Mouse (Mus musculus) thymus, postnatal 25 days (tissue): ENCODE measurements around the gene Bri3.

Experiments
- DNase-seq: peaks from one replicate; pipeline ENCODE4 v3.0.0; 2022

Bri3 gene

GRCm38 (mm10) chr5:144243901-144244487, at the start of gene Bri3:
TSS of gene Bri3 (plus strand) at chr5:144244437.
- DNase-seq = no peak

- DNase-seq = no peak
These were observed 48.7 kb upstream of the Bri3 start for GRCm38 (mm10) chr5:144195567-144195966.

DNA sequence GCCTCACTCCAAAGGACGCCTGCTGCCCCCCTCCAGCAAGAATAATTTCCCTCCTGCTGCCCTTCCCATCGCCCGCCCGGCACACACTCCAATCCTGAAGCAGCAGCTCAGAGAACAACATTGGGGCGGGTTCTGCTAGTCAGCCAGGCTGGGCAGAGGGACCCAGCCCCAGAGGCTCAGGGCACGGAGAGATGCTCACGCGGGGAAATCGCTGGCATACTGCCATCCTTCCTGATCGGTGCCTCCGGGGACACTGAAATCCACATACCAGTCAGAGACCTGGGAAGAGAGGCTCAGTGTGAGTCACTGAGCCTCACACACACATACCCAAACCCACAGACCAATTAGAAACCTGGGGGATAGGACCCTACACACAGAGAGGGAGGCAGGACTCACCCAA, 43.6 kb upstream of the Bri3 start:
- no peak for DNase-seq

GRCm38 (mm10) chr5:144202430-144202829, 41.8 kb upstream of the Bri3 start:
- no peak for DNase-seq

- no peak for DNase-seq
These were observed 40.8 kb upstream of the Bri3 start for GRCm38 (mm10) chr5:144203398-144203959.

DNA sequence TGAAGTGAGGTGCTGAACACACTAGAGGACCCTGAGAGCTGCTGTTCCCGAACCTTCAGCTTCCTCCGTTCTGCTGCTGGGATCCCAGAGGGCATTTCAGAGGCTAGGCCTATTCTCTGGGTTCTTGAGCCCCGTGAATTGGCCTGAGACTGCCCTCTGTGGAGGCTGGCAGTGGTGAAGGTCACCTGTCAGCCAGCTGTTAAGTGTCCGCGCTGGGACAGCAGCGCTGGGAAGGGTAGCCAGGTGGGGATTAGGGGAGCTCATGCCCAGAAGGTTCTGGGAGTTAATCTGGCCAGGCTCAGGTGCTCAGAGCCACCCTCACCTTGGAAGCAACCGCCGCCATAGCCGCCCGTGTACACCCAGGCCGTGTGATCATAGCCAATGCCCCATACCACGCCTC, 39.9 kb upstream of the Bri3 start:
- no peak for DNase-seq

GRCm38 (mm10) chr5:144204911-144205310, 39.3 kb upstream of the Bri3 start:
- DNase-seq = no peak

DNA sequence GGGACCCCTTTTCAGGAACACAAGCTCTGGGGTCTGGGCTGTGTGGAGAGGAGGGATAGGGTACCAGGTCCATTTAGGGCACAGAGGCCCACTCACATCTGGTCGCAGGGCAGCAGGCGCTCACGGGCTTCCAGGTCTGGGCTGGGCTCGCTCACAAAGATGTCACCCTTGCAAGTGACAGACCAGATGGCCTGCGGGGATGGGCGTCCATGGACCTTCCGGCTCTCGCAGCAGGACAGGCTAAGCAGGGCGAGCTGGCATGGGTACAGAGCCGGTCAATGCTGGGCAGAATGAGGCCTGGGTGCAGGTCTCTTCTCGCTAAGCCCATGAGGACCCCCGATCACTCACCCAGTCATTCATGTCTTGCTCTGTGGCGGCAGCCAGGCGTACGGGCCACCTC, 38.2 kb upstream of the Bri3 start:
- DNase-seq = no peak

GRCm38 (mm10) chr5:144207478-144207877, 36.8 kb upstream of the Bri3 start:
- peak; percentile 35 for DNase-seq

DNA sequence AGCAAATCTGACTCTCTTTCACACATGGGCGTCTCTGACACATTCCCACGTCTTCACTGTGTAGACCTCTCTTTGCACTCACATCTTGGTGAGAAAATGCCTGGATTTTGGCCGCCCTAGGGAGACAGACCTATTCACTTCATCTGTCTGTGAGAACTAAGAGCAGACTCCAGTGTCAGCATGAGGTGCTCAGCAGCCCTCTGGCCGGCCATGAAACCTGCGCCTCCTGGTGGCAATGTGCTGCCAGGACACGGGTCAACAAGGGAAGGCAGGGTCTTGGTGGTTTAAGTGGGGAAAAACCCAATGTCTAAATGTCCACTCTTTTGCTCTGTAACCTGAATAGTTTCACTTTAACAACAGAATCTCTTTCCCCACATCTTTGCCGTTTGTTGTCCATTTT, 29.8 kb upstream of the Bri3 start:
- peak; percentile 63 for DNase-seq

DNA sequence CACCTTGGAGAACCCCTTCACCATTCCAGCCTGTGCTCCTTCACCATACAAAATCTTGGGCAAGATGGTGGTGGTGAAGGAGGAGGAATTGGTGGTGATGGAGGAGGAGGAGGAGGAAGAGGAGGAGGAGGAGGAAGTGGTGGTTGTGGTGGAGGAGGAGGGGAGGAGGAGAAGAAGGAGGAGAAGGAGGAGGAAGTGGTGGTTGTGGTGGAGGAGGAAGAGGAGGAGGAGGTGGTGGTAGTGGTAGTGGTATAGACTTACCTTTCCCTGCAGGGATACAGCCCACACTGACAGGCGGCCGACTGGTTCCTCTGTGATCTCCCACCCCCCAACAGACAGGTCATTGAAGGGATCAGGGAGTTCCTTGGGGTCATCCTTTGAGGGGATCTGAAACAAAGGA, 28.2 kb upstream of the Bri3 start:
- no peak for DNase-seq

DNA sequence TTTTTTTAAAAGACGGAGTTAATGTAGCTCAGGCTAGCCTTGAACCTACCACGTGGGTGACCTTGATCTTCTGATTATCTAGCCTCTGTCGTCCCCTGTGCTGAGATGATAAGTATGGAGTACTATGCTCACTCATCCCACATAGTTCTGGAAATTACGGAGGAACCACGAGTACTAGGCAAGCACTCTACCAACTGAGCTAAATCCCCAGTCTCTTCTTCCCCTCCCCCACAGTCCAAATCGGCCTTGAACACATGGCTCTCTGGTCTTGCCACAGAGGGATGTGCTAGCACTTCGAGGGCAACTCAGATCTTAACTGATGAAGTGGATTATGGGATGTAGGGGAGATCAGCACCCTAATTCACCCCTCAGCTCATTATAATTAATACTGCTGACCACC, 26.2 kb upstream of the Bri3 start:
- no peak for DNase-seq

DNA sequence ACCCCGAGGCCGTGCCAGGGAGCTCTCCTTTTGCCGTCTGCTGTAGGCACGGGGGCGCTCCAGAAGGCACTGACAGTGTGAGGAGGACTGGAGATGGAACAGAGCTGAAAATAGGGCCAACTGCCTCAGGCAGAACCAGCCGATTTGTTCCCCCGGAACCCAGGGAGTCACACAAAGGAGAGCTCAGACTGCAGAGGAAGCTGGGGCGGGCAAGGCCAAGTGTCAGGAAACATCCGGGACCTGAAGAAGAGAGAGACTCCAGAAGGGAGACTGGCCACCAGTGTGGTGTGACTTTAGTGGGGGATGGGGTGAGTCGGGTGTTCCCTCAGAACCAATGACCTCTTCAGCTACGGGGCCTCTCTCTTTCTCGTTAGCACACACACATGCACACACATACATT, 24.9 kb upstream of the Bri3 start:
- DNase-seq = no peak

GRCm38 (mm10) chr5:144219936-144220335, 24.3 kb upstream of the Bri3 start:
- DNase-seq = no peak

- peak; percentile 61 for DNase-seq
These were observed 22.9 kb upstream of the Bri3 start for GRCm38 (mm10) chr5:144221305-144221704.

DNA sequence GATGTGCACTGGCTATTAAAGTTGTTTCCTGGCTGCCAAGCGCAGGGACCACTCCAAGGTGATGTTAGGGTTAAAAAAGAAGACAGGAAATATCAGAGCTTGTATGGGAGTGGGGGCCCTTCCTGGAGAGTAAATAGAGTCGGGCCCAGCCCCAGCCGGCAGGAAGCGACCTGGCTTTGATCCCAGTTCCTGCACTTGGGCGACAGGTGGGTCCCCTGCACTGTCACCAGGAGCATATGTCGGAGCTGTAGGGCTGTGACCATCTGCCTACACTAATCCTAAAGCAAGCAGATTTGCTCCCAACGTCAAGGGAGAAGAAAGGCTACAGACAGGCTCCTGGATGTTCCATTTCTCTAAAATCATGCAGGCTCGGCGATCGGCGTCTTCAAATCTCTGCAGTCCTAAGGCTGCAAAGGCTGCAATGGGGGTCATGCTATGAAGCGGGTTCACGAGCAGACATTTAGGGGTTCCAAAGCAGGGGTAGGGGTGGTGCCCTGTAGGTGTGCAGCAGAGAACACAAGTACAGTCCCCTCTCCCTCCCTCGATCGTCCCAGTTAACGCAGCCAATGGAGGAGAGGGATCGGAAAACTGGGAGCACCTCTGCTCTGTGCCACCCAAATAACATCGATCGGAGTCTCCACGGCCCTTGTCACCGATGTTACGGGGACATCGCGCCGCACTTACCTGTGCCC, 21.3 kb upstream of the Bri3 start:
- DNase-seq = peak; percentile 68

DNA sequence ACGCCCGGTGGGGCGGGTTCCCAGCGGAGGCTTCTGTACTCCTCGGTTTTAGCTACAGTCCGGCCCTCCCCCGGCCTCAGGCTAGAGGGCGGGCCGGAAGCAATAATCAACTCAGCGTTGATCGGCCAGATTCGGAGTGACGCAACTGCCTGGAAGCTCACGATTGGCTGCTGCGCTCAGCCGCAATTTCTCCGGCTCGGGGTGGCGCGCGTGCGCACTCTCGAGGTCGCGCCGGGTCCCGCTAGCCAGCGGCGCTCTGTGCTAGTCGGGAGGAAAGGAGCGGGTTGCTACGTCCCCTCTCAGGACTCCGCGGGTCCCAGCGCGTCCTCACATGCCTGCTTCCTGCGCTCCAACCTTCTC, 20.8 kb upstream of the Bri3 start, which contains the start of gene Tecpr1:
Tecpr1 (minus strand) TSS at position 113 of the 360 bp plus-strand sequence.
- peak; percentile 94 for DNase-seq

GRCm38 (mm10) chr5:144223899-144224816, 20.1 kb upstream of the Bri3 start:
- DNase-seq = no peak

DNA sequence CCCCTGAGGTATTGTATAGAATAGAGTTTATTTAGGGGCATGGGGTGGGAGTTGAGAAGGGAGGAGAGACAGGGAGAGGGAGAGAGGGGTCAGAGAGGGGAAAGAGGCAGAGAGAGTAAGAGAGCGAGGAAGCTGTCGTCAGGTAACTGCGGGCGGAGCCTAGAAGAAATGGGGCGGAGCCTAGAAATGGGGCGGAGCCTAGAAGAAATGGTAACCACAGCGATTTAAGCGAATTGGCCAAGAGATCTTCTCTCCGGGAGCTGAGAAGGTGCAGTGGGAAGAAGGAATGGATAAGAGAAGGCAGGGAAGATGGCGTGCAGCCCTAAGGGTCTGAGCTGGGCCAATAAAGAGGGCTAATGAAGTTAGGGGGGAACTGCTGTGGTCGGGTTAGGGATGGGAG, 18.0 kb upstream of the Bri3 start:
- no peak for DNase-seq

DNA sequence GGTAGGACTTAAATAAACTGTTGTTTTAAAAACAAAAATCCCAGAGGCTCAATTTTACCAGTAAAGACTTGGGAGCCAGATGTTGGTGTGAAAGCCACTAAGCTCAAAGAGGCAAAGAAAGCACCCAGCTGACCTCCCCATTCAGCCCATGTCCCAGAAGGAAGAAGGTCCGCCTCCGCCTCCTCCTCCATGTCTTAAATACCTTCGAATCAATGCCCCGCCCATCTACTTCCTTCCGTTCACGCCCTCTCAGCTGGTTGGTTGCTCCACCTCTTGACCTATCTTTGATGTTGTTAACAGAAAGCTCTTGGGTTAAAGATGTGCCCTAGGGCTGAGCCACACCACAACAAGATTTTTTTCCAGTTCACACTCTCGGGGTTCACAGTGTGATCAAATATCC, 14.0 kb upstream of the Bri3 start:
- no peak for DNase-seq

DNA sequence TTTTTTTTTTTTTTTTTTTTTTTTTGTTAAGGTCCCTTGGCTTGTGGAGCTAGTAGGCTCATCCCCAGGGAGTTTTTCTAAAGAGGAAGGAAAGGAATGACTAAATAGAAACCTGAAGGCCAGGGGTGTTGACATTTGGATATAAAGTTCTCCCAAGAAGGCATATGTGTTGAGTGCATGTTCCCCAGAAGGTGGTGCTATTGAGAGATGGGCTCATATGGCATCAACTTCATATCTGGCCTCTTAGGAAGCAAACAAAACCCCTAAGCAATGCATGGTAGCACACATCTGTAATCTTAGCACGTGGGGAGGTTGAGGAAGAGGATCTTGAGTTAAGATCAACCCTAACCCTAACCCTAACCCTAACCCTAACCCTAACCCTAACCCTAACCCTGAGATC, 12.8 kb upstream of the Bri3 start:
- no peak for DNase-seq

- no peak for DNase-seq
These were observed 11.7 kb upstream of the Bri3 start for GRCm38 (mm10) chr5:144232531-144232930.

DNA sequence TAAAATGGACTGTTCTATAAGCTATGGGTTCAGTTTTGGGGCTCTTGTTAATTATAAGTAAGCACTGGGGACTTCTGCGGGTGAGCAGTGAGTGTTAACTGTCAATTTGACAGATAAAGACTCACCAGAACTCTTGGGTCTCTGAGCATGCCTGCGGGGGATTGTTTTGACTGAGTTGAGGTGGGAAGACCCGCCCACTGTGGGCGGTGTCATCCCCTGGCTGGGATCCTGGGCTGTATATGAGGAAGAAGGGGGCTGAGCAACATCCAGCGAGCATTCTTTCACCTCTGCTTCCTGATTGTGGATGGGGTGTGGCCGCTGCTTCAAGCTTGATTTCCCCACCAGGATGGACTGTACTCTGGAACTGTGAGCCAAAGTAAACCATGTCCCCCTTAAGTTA, 10.0 kb upstream of the Bri3 start:
- DNase-seq = no peak

GRCm38 (mm10) chr5:144234714-144235113, 9.5 kb upstream of the Bri3 start:
- DNase-seq = no peak
